ENCODE assay signal across 10 mouse cellular contexts in the genomic region with DNA sequence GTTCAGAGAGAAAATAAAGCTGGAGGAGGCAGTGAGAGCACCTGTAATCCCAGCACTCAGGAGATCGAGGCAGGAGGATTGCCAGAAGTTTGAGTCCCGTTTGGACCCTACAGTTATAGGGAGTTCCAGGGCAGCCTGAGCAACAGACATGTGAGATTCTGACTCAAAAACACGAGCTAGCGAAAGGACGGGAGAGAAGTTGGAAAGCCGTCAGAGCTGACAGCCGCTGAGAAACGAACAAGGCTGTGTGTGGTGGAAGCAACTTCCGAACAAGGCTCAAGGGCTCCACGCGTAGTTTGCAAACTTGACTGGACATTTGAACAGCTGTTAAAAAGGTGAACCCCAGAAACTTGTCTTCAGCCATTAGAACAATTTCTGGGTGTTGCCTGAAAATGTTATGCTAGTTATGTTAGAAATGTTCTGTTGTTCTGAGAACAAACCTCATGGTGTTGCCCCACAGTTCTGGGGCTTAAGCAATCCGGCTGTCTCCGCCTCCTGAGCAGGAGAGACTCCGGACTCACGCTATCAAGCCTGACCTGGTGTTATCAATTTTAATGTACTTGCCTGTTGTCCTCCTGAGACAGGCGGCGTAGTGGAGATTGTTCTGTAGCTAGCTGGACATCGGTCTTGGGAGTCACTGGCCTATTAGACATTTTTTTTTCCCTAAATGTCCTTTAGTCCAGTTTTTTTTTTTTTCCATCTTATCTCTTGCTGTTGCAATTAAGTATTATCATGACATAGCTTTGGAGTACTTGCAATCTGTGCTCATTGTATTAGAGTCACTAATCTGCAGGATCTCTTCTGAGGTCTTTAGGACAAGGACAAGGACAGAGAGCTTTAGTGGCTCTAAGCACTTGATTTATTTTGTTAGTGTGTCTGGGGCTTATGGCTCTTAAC. TPM values are rescaled to one million over a fixed set of nuclear protein-coding genes. Genes with fewer than 3 reads are reported as not detected.
DNase-seq lines count a peak whose midpoint lies in the region.
"Had no signal": no experiment of that assay in that cellular context is flagged by ENCODE, and none has a peak within 500 bp of the region (broad histone marks: within the 10 kb centered on the region; RNA-seq: fewer than 3 reads in every experiment).

No protein-coding gene starts in this region.

- DNase-seq in retina, adult 2 months (ENCODE audit: low read depth, low spot score): peak; percentile 77
- DNase-seq in retina, embryonic 14.5 days (ENCODE audit: low spot score): no peak
- peak; percentile 73 for DNase-seq in fibroblast of lung, adult 2 months (ENCODE audit: low read depth)
- peak; percentile 89 for DNase-seq in lung, postnatal 36 days
- DNase-seq in thymus, postnatal 10 days (ENCODE audit: low spot score in 2 of 2): no peak
- no peak for DNase-seq in layer of hippocampus, postnatal 14 days (ENCODE audit: low spot score in 2 of 2)
- DNase-seq in frontal cortex, postnatal 14 days (ENCODE audit: low spot score in 2 of 2): no peak
- DNase-seq: gastrocnemius, postnatal 36 days; kidney, adult 18-20 months; right cerebral cortex, postnatal 4 days had no signal

RNA-seq across cellular contexts. Expression of gene Tmed10, which starts 22.7 kb away (rescaled TPM):
- total RNA-seq in layer of hippocampus, postnatal 14 days (2021): 100 to 1,000 TPM; 146 to 156 TPM

RNA-seq across cellular contexts. Expression of gene Nek9, which starts 58.1 kb away (rescaled TPM):
- total RNA-seq in layer of hippocampus, postnatal 14 days (2021): 10 to 100 TPM; 29.4 to 29.6 TPM

Comparison
In these comparisons a context has a peak if more than half of its experiments do, and no peak if none do; other contexts are left out.
1. DNase-seq: peak in retina, adult 2 months (single experiment), fibroblast of lung, adult 2 months (single experiment) and lung, postnatal 36 days (single experiment); none in retina, embryonic 14.5 days (single experiment), thymus, postnatal 10 days (0 of 2), layer of hippocampus, postnatal 14 days (0 of 2) and frontal cortex, postnatal 14 days (0 of 2).